Mouse (Mus musculus) spleen, adult 2 months (tissue): ENCODE data around the gene Zfp26. TPM values are rescaled to one million over a fixed set of nuclear protein-coding genes. Genes with fewer than 3 reads are reported as not detected.

ENCODE experiments used
- DNase-seq, 2 experiments: peaks; one replicate each; pipeline versions ENCODE4 v3.0.0 to v3.0.0-alpha.2; 2012 to 2021; ENCODE audit warnings: low spot score in 2 of 2, low read depth in 1 of 2
- H3K27ac ChIP-seq: fragments of 200-500 bp; 2 replicates; pipeline ENCODE4 v1.5.1; 2012; ENCODE audit warnings: low read length, inconsistent platforms; ENCODE audit not compliant: insufficient read depth
- H3K27me3 ChIP-seq: fragments of 200-500 bp; 2 replicates; pipeline ENCODE4 v1.6.1; 2012; ENCODE audit warnings: mild to moderate bottlenecking, moderate library complexity, low read length, inconsistent platforms; ENCODE audit not compliant: control insufficient read depth, insufficient read depth
- H3K36me3 ChIP-seq: fragments of 200-500 bp; 2 replicates; pipeline ENCODE4 v1.6.1; 2012; ENCODE audit warnings: mild to moderate bottlenecking, low read length, inconsistent platforms; ENCODE audit not compliant: control insufficient read depth, insufficient read depth
- H3K4me1 ChIP-seq: fragments of 200-500 bp; 2 replicates; pipeline ENCODE4 v1.6.1; 2011; ENCODE audit warnings: inconsistent platforms; ENCODE audit not compliant: control insufficient read depth, insufficient read depth, insufficient read length
- H3K4me3 ChIP-seq: fragments of 200-500 bp; 2 replicates; pipeline ENCODE4 v1.5.1; 2011; ENCODE audit warnings: mild to moderate bottlenecking, inconsistent platforms; ENCODE audit not compliant: insufficient read depth, insufficient read length; ENCODE audit errors: extremely low read depth
- CTCF ChIP-seq: fragments of 200-500 bp; IDR thresholded peaks from 2 replicates; pipeline ENCODE4 v1.5.1; 2011; ENCODE audit warnings: mild to moderate bottlenecking, inconsistent platforms; ENCODE audit not compliant: insufficient read depth, insufficient read length, insufficient replicate concordance; ENCODE audit errors: extremely low read depth
- POLR2A ChIP-seq: fragments of 200-500 bp; IDR thresholded peaks from 2 replicates; pipeline ENCODE4 v1.6.1; 2011; ENCODE audit warnings: low read depth, low read length, inconsistent platforms
- WGBS: fragments of 180-500 bp; shearing (Covaris S2); methylation state at CpG from one replicate; pipeline ENCODE4 v1.1.7; 2018; 5-methylcytosine and 5-hydroxymethylcytosine counted together
- polyA plus RNA-seq: library from polyadenylated mRNA; depleted of rRNA; stranded (reverse); fragments of >200 nt; gene quantifications from 2 replicates; pipeline ENCODE4 v1.2.3, GENCODE M21; 2012; rRNA removed

Gene Zfp26
- 1.4 TPM in 2 replicates for polyA plus RNA-seq

GRCm38 (mm10) chr9:20459377-20460317 lies at the start of gene Zfp26:
TSS of gene Zfp26 (minus strand) at chr9:20460162.
- no peak for TF ChIP-seq CTCF
- peak; percentile 3; the same call in 1 of the 2 replicates for TF ChIP-seq POLR2A
- Histone ChIP-seq H3K4me1 (peaks cover 2% of the 10 kb centered on the region; the same call in 1 of the 2 replicates), H3K27ac (peak within 1 kb of the TSS; percentile 81), H3K27me3 (no peaks in the 10 kb centered on the region), H3K36me3 (peaks cover 11% of the 10 kb centered on the region), H3K4me3 (peak within 1 kb of the TSS; percentile 83)
- under 1% methylated on average over 48 of the region's 48 CpGs for WGBS
- DNase-seq, result peak; percentile 58 to 73

DNA sequence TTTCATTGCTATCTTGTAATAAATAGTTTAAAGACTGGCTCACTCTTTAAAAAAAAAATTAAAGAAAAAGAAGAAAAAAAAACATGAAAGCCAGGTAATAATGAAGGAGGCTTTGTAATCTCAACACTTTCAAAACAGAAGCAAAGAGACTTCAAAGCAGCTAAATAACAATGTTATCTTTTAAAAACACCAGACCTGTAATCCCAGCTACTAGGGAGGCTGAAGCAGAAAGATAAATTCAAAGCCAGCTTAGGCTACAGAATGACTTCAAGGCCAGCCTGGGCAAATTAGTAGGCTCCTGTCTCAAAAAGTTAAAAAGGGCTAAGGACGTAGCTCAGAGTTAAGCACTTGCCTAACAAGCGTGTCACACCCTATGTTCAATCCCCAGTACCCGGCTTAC lies 49.7 kb upstream of the Zfp26 start:
- Histone ChIP-seq H3K36me3 (peaks cover 15% of the 10 kb centered on the region), H3K27me3 (no peaks in the 10 kb centered on the region), H3K4me1 (no peaks in the 10 kb centered on the region; the same call in 1 of the 2 replicates), H3K27ac (no peak overlapping the region), H3K4me3 (no peak overlapping the region)
- 85% methylated on average over 3 of the region's 3 CpGs for whole genome bisulfite sequencing
- TF ChIP-seq CTCF, result no peak
- TF ChIP-seq POLR2A, result no peak
- DNase-seq, result no peak

DNA sequence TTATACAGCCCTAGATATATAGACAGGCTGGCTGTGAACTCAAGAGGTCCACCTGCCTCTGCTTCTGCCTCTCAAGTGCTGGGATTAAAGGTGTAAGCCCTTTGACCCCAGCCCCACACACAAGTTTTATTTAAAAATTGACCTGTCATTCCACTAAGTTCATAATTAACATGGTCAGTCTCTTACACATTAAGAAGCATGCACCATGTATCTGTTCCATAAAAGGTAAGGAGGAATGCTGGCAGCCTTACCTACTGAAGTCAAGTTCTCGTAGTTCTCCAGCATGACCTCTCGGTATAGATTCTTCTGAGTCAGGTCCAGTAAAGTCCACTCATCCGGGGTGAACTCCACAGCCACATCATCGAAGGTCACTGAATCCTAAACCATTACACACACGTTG lies 44.8 kb upstream of the Zfp26 start:
- no peak for TF ChIP-seq CTCF
- no peak for TF ChIP-seq POLR2A
- no peaks in the 10 kb centered on the region; the same call in 1 of the 2 replicates for H3K4me1 ChIP-seq
- 90% methylated on average over 5 of the region's 5 CpGs for WGBS
- no peaks in the 10 kb centered on the region for H3K27me3 ChIP-seq
- no peak overlapping the region for H3K4me3 ChIP-seq
- DNase-seq, result no peak
- peaks cover 36% of the 10 kb centered on the region for H3K36me3 ChIP-seq
- H3K27ac ChIP-seq, result no peak overlapping the region

DNA sequence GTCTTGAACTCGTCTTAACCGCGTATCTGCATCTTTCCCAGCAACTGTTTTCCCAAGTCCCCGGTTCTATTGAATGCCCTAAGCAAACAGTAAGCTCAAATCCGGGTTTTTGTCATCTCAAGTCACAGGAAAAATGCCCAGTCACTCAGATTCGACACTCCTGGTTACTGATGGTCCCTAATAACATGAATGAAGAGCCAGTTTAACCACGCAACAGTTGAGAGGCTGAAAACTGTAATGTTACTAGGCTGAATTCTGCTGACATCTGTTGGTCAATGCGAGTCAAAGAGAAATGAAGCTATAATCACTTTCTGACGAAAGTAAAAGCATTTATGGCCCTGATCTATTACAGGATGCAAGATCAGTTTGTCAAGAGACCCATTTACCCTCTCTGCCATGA lies 33.3 kb upstream of the Zfp26 start:
- peak overlapping the region; percentile 99 for H3K27ac ChIP-seq
- peak overlapping the region; percentile 99 for H3K4me3 ChIP-seq
- TF ChIP-seq CTCF (no peak), POLR2A (no peak)
- no peak for DNase-seq
- no peaks in the 10 kb centered on the region for H3K27me3 ChIP-seq
- 2% methylated on average over 9 of the region's 9 CpGs for WGBS
- peaks cover 7% of the 10 kb centered on the region for H3K36me3 ChIP-seq
- H3K4me1 ChIP-seq, result peaks cover 14% of the 10 kb centered on the region

DNA sequence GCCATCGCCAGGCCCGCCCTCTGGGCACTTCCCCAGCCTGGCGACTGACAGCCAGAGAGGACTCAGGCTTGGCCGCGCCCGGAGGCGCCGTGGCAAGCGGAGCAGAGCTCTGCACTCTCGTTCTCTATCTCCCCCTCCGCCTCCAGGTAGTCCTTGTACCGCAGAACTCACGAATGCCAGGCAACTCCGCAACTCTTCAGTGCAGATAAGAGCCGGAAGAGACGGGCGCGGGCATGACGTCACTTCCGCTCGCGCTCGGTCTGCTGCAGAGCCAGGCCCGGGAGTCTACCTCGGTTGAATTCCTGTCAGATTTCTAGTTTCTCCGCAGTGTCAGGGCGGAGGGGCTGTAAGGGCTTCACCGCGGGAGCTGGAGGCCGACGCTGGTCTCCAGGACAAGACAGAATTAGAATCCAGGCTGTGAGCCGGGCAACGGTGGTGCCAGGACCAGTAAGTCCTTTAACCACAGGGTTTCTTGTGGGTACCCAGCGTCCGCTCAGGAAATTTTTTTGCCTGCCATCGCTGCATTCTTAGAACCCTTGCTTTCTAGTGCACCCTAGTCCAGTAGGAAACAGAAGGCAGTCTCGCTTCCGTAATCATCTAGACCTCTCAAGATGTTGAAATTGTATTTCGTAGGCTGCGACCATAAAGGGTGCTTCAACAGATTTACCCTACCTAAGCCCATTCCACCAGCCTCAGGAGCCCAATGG lies 32.7 kb upstream of the Zfp26 start, which contains the start of gene Zfp426:
Gene Zfp426 (minus strand): TSS at position 220 of the 707 bp plus-strand sequence.
- Histone ChIP-seq H3K4me1 (peaks cover 14% of the 10 kb centered on the region), H3K27ac (peak within 1 kb of the TSS; percentile 99), H3K27me3 (no peaks in the 10 kb centered on the region), H3K4me3 (peak within 1 kb of the TSS; percentile 99), H3K36me3 (peaks cover 5% of the 10 kb centered on the region)
- peak; percentile 74 to 79 for DNase-seq
- WGBS, result under 1% methylated on average over 40 of the region's 40 CpGs
- TF ChIP-seq POLR2A (peak; percentile 42; the same call in 1 of the 2 replicates), CTCF (no peak)

GRCm38 (mm10) chr9:20491858-20492526 lies 32.0 kb upstream of the Zfp26 start:
- no peak for TF ChIP-seq POLR2A
- no peak for TF ChIP-seq CTCF
- 9% methylated on average over 20 of the region's 20 CpGs for WGBS
- no peak for DNase-seq
- Histone ChIP-seq H3K4me1 (peaks cover 14% of the 10 kb centered on the region), H3K27me3 (no peaks in the 10 kb centered on the region), H3K36me3 (peaks cover 3% of the 10 kb centered on the region), H3K4me3 (peak overlapping the region; percentile 99), H3K27ac (peak overlapping the region; percentile 99)
